Mouse (Mus musculus) kidney, postnatal 0 days (tissue): ENCODE data around the gene Gm21987. TPM values are rescaled to one million over a fixed set of nuclear protein-coding genes. Genes with fewer than 3 reads are reported as not detected.

Source experiments
- ATAC-seq: fragments of 200-750 bp; cut with Nextera tagmentation; replicated peaks from 2 replicates; pipeline ENCODE4 v1.8.0; 2017; ENCODE audit warnings: low read depth, moderate number of reproducible peaks, moderate TSS enrichment, moderate library complexity; ENCODE audit not compliant: low FRiP score
- DNase-seq: peaks from one replicate; pipeline ENCODE4 v3.0.0-alpha.2; 2016; ENCODE audit warnings: low spot score
- H3K27ac ChIP-seq: fragments of 300-500 bp; sonication (generic); 2 replicates; pipeline ENCODE4 v1.5.1; 2014; ENCODE audit warnings: mild to moderate bottlenecking
- H3K27me3 ChIP-seq: fragments of 300-500 bp; sonication (generic); 2 replicates; pipeline ENCODE4 v1.6.1; 2014; ENCODE audit warnings: low read length, mixed read lengths; ENCODE audit not compliant: insufficient read depth
- H3K36me3 ChIP-seq: fragments of 300-500 bp; sonication (generic); 2 replicates; pipeline ENCODE4 v1.6.1; 2014; ENCODE audit warnings: low read length, mixed read lengths; ENCODE audit not compliant: insufficient read depth
- H3K4me1 ChIP-seq: fragments of 300-500 bp; sonication (generic); replicated peaks from 2 replicates; pipeline ENCODE4 v1.6.1; 2014; ENCODE audit warnings: antibody characterized with exemption, low read length, mixed read lengths; ENCODE audit not compliant: insufficient read depth
- H3K4me2 ChIP-seq: fragments of 300-500 bp; sonication (generic); 2 replicates; pipeline ENCODE4 v1.6.1; 2014; ENCODE audit warnings: mild to moderate bottlenecking, low read length, moderate library complexity, mixed read lengths
- H3K4me3 ChIP-seq: fragments of 300-500 bp; sonication (generic); replicated peaks from 2 replicates; pipeline ENCODE4 v1.5.1; 2014; ENCODE audit warnings: low read depth, low read length
- H3K9ac ChIP-seq: fragments of 300-500 bp; sonication (generic); 2 replicates; pipeline ENCODE4 v1.6.1; 2014; ENCODE audit warnings: low read depth, low read length
- H3K9me3 ChIP-seq: fragments of 300-500 bp; sonication (generic); replicated peaks from 2 replicates; pipeline ENCODE4 v1.6.1; 2016; ENCODE audit warnings: low read length, inconsistent platforms, mixed read lengths
- CTCF ChIP-seq: IDR thresholded peaks from 2 replicates; pipeline ENCODE4 v1.5.1; 2016; ENCODE audit warnings: antibody characterized with exemption, low read depth, mild to moderate bottlenecking, moderate library complexity
- WGBS: fragments of 180-500 bp; shearing (Covaris S2); extraction: QIAGEN DNeasy Blood & Tissue Kit; methylation state at CpG from one replicate; pipeline ENCODE4 v1.1.7; 2014; 5-methylcytosine and 5-hydroxymethylcytosine counted together
- polyA plus RNA-seq: library from polyadenylated mRNA; unstranded; fragments of >200 nt; fragmentation: Nextera tagmentation; extraction: Ambion mirVana; gene quantifications from 2 replicates; pipeline ENCODE4 v1.2.1, GENCODE M21; 2015

Gene Gm21987
- polyA plus RNA-seq, 1 experiment from 2014 or later, result not detected

DNA sequence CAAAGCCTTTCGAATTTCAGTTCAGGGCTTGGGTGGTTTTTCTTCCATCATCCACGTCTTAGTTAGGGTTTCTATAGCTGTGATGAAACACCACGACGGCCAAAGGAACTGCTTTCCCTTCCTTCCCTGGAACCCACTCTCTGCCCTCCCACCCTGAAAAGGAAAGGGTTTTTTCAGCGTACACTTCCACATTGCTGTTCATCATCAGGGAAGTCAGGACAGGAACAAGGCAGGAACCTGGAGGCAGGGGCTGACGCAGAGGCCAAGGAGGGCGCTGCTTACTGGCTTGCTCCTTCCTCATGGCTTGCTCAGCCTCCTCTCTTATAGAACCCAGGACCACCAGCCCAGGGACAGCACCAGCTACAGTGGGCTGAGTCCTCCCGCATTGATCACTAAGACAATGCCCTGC, 30.0 kb downstream of the Gm21987 start:
- H3K9me3 ChIP-seq, result no peaks in the 10 kb centered on the region
- DNase-seq, result peak; percentile 36
- H3K36me3 ChIP-seq, result no peaks in the 10 kb centered on the region
- no peak; the same call in 1 of the 2 replicates for ATAC-seq
- peak overlapping the region; percentile 42 for H3K4me2 ChIP-seq
- H3K4me1 ChIP-seq, result no peaks in the 10 kb centered on the region
- 46% methylated on average over 8 of the region's 8 CpGs for WGBS
- TF ChIP-seq CTCF, result no peak
- H3K27me3 ChIP-seq, result no peaks in the 10 kb centered on the region
- H3K27ac ChIP-seq, result no peak overlapping the region
- H3K9ac ChIP-seq, result peak overlapping the region; percentile 33
- peak overlapping the region; percentile 21; the same call in 1 of the 2 replicates for H3K4me3 ChIP-seq

DNA sequence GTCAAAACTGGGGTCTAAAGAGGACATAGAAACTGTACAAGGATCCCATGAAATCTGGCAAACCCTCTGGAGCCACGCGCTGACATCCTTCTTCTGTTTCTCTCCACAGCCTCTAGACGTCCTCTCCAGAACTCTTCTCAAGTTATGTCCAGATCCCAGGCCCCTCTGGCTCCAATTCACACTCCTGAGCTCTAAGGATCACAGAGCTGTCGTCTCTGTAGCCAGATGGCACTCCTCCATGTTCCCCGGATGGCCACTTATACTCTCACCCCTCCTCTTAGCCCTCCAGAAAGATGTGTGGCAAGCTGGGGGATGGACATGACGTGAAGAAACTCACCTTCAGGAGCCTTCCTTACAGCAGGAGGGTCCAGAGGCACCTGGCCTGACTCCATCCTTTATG, 30.7 kb downstream of the Gm21987 start:
- DNase-seq, result no peak
- H3K9me3 ChIP-seq, result no peaks in the 10 kb centered on the region
- no peak overlapping the region for H3K4me2 ChIP-seq
- no peak overlapping the region for H3K4me3 ChIP-seq
- H3K4me1 ChIP-seq, result no peaks in the 10 kb centered on the region
- 76% methylated on average over 6 of the region's 6 CpGs for WGBS
- no peaks in the 10 kb centered on the region for H3K36me3 ChIP-seq
- TF ChIP-seq CTCF, result no peak
- H3K9ac ChIP-seq, result no peak overlapping the region
- H3K27ac ChIP-seq, result no peak overlapping the region
- H3K27me3 ChIP-seq, result no peaks in the 10 kb centered on the region
- ATAC-seq, result no peak

DNA sequence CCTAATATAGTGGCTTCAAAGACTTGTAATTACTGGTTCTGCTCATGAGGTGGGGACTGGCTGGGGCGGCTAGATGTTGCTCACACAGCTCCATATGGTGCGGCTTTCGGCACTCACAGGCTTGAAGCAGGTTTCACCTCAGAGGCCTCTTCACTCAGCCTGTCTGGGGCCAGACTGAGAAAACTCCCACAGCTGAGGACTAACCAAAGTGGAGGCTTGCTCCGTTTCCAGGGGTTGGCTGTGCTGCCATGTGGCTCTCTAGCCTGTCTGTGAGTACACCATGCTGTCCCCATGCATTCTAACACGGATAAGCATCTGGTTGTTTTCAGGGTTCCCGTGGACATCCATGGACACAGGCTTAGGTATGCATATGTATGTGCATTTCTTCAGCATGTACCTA, 31.8 kb downstream of the Gm21987 start:
- Histone ChIP-seq H3K9ac (no peak overlapping the region), H3K27ac (no peak overlapping the region), H3K27me3 (no peaks in the 10 kb centered on the region), H3K4me1 (no peaks in the 10 kb centered on the region), H3K4me2 (no peak overlapping the region), H3K9me3 (no peaks in the 10 kb centered on the region), H3K36me3 (no peaks in the 10 kb centered on the region), H3K4me3 (no peak overlapping the region)
- TF ChIP-seq CTCF, result no peak
- ATAC-seq (no peak), DNase-seq (no peak)
- WGBS, result 55% methylated on average over 6 of the region's 6 CpGs

DNA sequence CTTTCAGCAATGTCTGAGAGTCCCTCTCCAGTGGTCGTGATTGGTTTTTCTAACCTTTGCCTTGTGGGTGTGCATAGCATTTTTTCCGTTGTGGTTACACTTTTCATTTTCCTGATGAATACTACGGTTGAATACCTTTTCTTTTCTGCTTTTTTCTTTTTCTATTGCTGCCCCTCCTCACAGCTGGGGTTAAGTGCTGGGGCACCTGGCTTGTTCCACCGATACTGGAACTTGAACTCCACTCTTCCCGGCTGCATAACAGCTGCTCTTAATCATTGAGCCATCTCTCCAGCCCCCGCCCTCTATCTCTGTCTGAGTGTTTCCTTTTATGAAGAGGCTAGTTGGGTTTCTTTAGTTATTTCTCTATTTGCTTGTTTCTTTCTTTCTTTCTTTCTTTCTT, 32.2 kb downstream of the Gm21987 start:
- ATAC-seq (no peak), DNase-seq (no peak)
- H3K36me3 ChIP-seq, result no peaks in the 10 kb centered on the region
- no peaks in the 10 kb centered on the region for H3K9me3 ChIP-seq
- no peak for TF ChIP-seq CTCF
- H3K27me3 ChIP-seq, result no peaks in the 10 kb centered on the region
- H3K9ac ChIP-seq, result no peak overlapping the region
- no peak overlapping the region for H3K4me2 ChIP-seq
- WGBS, result 13% methylated on average over 6 of the region's 6 CpGs
- no peak overlapping the region for H3K4me3 ChIP-seq
- no peak overlapping the region for H3K27ac ChIP-seq
- no peaks in the 10 kb centered on the region for H3K4me1 ChIP-seq

DNA sequence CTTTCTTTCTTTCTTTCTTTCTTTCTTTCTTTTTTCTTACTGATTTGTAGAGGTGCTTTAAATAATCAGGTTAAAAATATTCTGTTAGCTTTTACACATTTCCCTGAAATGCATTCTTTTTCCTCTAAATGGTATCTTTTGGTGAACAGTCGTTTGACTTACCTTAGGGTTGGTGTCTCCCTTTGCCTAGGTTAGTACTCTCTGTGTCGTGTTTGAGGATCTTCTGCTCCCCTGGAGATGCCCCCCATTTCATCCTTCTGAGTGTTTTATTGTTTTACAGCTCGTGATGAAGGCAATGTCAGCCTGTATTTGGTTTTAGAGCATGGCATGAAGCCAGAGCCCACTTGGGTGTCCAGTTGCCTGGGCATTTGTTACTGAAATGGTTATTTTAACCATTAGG, 32.7 kb downstream of the Gm21987 start:
- Histone ChIP-seq H3K27me3 (no peaks in the 10 kb centered on the region), H3K4me2 (no peak overlapping the region), H3K4me3 (no peak overlapping the region), H3K9me3 (no peaks in the 10 kb centered on the region), H3K27ac (no peak overlapping the region), H3K4me1 (no peaks in the 10 kb centered on the region), H3K36me3 (no peaks in the 10 kb centered on the region), H3K9ac (no peak overlapping the region)
- 26% methylated on average over 3 of the region's 3 CpGs for whole genome bisulfite sequencing
- DNase-seq (no peak), ATAC-seq (no peak)
- TF ChIP-seq CTCF, result no peak

DNA sequence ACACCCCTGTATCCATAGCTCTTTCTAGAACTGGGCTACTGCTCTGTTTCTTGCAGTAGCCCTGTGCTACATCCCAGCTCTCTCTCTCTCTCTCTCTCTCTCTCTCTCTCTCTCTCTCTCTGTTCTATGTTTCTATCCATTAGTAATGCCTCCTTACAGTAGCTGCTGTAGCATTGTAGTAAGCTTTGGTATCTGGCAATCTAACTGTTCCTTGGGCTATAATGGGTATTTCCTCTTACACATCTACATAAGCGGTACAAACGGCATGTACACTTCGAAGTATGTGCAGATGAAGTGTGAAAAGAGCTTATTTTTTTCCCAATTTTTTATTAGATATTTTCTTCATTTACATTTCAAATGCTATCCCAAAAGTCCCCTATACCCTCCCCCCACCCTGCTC, 33.1 kb downstream of the Gm21987 start:
- no peaks in the 10 kb centered on the region for H3K36me3 ChIP-seq
- no peaks in the 10 kb centered on the region for H3K4me1 ChIP-seq
- H3K27ac ChIP-seq, result no peak overlapping the region
- H3K27me3 ChIP-seq, result no peaks in the 10 kb centered on the region
- 90% methylated on average over 3 of the region's 3 CpGs for WGBS
- DNase-seq, result no peak
- H3K9me3 ChIP-seq, result no peaks in the 10 kb centered on the region
- H3K4me2 ChIP-seq, result no peak overlapping the region
- TF ChIP-seq CTCF, result no peak
- H3K9ac ChIP-seq, result no peak overlapping the region
- ATAC-seq, result no peak
- H3K4me3 ChIP-seq, result no peak overlapping the region

DNA sequence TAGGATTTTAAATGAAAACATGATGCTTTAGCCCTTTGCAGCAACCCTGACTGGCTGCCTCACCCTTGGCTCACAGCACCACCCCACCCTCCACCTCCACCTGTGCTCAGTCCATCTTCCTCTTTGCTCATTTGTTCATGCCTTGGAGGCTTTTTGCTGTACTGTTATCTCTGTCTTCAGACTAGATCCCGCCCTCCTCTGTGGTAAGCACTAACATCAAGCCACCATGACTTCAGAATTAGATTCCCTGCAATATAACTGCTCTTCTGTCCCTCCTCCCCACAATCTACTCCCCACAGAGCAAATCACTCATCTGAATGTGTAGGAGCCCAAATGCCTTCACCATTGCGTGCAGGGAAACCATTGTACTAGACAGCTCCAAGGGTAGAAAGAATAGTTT, 36.8 kb downstream of the Gm21987 start:
- H3K27me3 ChIP-seq, result no peaks in the 10 kb centered on the region
- H3K4me2 ChIP-seq, result no peak overlapping the region
- ATAC-seq (no peak), DNase-seq (no peak)
- 87% methylated on average over 2 of the region's 2 CpGs for WGBS
- no peaks in the 10 kb centered on the region for H3K4me1 ChIP-seq
- no peaks in the 10 kb centered on the region for H3K9me3 ChIP-seq
- TF ChIP-seq CTCF, result no peak
- no peak overlapping the region for H3K4me3 ChIP-seq
- H3K27ac ChIP-seq, result no peak overlapping the region
- no peak overlapping the region for H3K9ac ChIP-seq
- H3K36me3 ChIP-seq, result no peaks in the 10 kb centered on the region
